Mouse (Mus musculus) bone marrow, adult 2 months (tissue): ENCODE data around the gene Gabra4. TPM values are rescaled to one million over a fixed set of nuclear protein-coding genes. Genes with fewer than 3 reads are reported as not detected.
"Not testable (repeated sequence)": the region's sequence is repeated elsewhere in the genome, so short reads cannot be mapped to it uniquely, and the experiment has no call there.

Experiments used
- H3K27ac ChIP-seq: fragments of 200-500 bp; 2 replicates; pipeline ENCODE4 v1.5.1; 2012; ENCODE audit warnings: low read depth, mild to moderate bottlenecking, control low read depth, inconsistent platforms, low read length; ENCODE audit not compliant: control insufficient read depth, poor library complexity, insufficient read depth
- H3K4me1 ChIP-seq: fragments of 200-500 bp; 2 replicates; pipeline ENCODE4 v1.6.1; 2011; ENCODE audit warnings: low read length; ENCODE audit not compliant: control insufficient read depth, insufficient read depth
- H3K4me3 ChIP-seq: fragments of 200-500 bp; replicated peaks from 2 replicates; pipeline ENCODE3; 2011; ENCODE audit warnings: mild to moderate bottlenecking, low read depth, low read length, control low read depth; ENCODE audit not compliant: control insufficient read depth
- CTCF ChIP-seq: fragments of 200-500 bp; IDR thresholded peaks from 2 replicates; pipeline ENCODE4 v1.5.1; 2011; ENCODE audit warnings: low read length, control low read depth; ENCODE audit not compliant: control insufficient read depth, insufficient read depth
- POLR2A ChIP-seq: fragments of 200-500 bp; IDR thresholded peaks from 2 replicates; pipeline ENCODE4 v1.6.1; 2011; ENCODE audit warnings: low read depth, mild to moderate bottlenecking, control low read depth, low read length, borderline replicate concordance; ENCODE audit not compliant: control insufficient read depth
- WGBS: fragments of 180-500 bp; shearing (Covaris S2); methylation state at CpG from one replicate; pipeline ENCODE4 v1.1.7; 2018; 5-methylcytosine and 5-hydroxymethylcytosine counted together
- polyA plus RNA-seq: library from polyadenylated mRNA; stranded (reverse); fragments of >200 nt; gene quantifications from 2 replicates; pipeline ENCODE4 v1.2.4, GENCODE M21; 2011; ENCODE audit warnings: low replicate concordance; ENCODE audit not compliant: missing spikeins, insufficient read depth, insufficient read length

The Gabra4 gene
- polyA plus RNA-seq, 1 experiment = not detected

- 62% methylated on average over 2 of the region's 2 CpGs for WGBS
- no peak overlapping the region for H3K4me3 ChIP-seq
Measured at GRCm38 (mm10) chr5:71593745-71594255, 64.3 kb downstream of the Gabra4 start.

GRCm38 (mm10) chr5:71571646-71572237 lies 86.4 kb downstream of the Gabra4 start:
- 70% methylated on average over 9 of the region's 9 CpGs for WGBS
- TF ChIP-seq POLR2A = no peak
- no peak for TF ChIP-seq CTCF
- Histone ChIP-seq H3K4me3 (no peak overlapping the region), H3K27ac (no peak overlapping the region), H3K4me1 (no peaks in the 10 kb centered on the region)

More at GRCm38 (mm10) chr5:71593745-71594255, 64.3 kb downstream of the Gabra4 start:
- H3K4me1 ChIP-seq = no peaks in the 10 kb centered on the region
- H3K27ac ChIP-seq = no peak overlapping the region
- TF ChIP-seq POLR2A (no peak), CTCF (no peak)

- Histone ChIP-seq H3K4me1 (no peaks in the 10 kb centered on the region), H3K4me3 (no peak within 1 kb of the TSS), H3K27ac (no peak within 1 kb of the TSS)
- TF ChIP-seq CTCF (no peak), POLR2A (no peak)
- 86% methylated on average over 10 of the region's 10 CpGs for WGBS
Measured at GRCm38 (mm10) chr5:71548079-71548478, 110.0 kb downstream of the Gabra4 start, which contains the start of gene Cox7b2. Gene Cox7b2 (minus strand): TSS chr5:71548205.

- H3K4me3 ChIP-seq = no peak overlapping the region
- no peak overlapping the region for H3K27ac ChIP-seq
- TF ChIP-seq CTCF (no peak), POLR2A (no peak)
- H3K4me1 ChIP-seq = no peaks in the 10 kb centered on the region
Measured at GRCm38 (mm10) chr5:71545554-71545953, 112.6 kb downstream of the Gabra4 start.

- H3K27ac ChIP-seq, H3K4me3 ChIP-seq, H3K4me1 ChIP-seq: not testable (repeated sequence)
- 83% methylated on average over 10 of the region's 15 CpGs for WGBS
Measured at GRCm38 (mm10) chr5:71525486-71525885, 132.6 kb downstream of the Gabra4 start.

Other genes starting within 250 kb of the Gabra4 start
- gene Cox7b2, start 110.1 kb downstream of the Gabra4 start, polyA plus RNA-seq = not detected in 2 replicates
- gene Gabrb1, start 195 bp downstream of the Gabra4 start, polyA plus RNA-seq = 0.07 and 0.10 TPM in 2 replicates